Mouse (Mus musculus) cerebellum, adult 2 months (tissue): ENCODE results near the gene Arf3.

Experiments used
- CTCF ChIP-seq: fragments of 200-500 bp; IDR thresholded peaks from 2 replicates; pipeline ENCODE4 v1.5.1; 2011; ENCODE audit warnings: low read depth, mild to moderate bottlenecking, control low read depth, low read length, moderate library complexity, borderline replicate concordance; ENCODE audit not compliant: insufficient read depth
- POLR2A ChIP-seq: fragments of 200-500 bp; IDR thresholded peaks from 2 replicates; pipeline ENCODE4 v1.6.1; 2011; ENCODE audit warnings: low read length, control low read depth, borderline replicate concordance; ENCODE audit not compliant: insufficient read depth

DNA sequence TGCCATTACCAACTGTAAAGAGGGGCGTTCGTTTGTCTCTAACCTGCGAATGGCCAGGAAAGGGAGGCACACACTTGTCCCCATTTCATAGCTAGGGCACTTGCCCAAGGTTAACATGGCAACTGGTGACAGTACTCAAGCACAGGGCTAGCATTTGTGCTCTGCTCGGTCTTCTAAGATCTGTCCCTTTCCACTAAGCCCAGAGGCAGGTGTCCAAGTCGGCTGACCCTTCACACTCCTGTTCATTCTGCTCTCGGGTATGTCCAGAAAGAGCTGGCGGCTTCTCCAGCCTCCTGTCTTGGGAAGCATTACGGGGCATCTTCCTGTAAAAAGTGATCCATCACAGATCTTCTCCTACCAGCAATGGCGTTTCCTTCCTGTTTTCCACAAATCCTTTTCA, 34.6 kb downstream of the Arf3 start:
- no peak for TF ChIP-seq POLR2A
- TF ChIP-seq CTCF = no peak
